Comparison of ENCODE assay signal across 8 mouse cellular contexts in the genomic region with DNA sequence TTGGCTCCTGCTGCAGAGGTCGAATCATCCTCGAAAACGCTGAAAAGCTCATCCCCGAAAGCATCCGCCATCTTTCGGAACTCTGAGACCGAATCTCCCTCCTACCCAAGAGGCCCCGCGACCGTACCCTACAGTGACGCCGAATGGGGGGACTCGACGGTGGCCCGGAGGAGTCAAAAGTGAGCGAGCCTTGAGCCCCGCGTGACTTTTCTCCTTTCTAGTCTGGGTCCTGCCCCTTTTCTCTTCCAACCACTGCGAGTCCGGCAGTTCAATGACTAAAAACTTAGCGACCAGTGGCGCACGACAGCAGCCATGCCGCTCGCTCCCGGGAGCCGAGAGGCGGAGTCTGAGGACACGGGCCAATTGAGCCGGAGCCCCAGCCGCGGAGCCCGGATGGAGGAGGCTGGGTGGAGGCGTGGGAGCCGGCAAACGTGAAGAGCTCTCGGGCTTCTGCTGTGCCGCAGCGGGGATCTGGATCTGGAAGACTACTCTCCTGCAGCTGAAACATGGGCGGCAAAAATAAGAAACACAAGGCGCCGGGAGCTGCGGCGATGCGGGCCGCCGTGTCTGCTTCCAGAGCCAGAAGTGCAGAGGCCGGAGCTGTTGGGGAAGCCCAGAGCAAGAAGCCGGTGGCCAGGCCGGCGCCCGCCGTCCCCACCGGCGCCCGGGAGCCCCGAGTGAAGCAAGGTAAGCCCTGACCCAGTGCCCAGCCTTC. TPM values are rescaled to one million over a fixed set of nuclear protein-coding genes. Genes with fewer than 3 reads are reported as not detected.
DNase-seq lines count a peak whose midpoint lies in the region; ATAC-seq lines count a peak whose summit lies in the region.

A gene (minus strand): TSS at position 112 of the 715 bp plus-strand sequence.
A gene (plus strand): TSS at position 168 of the 715 bp plus-strand sequence.

- H3K9ac ChIP-seq in hindbrain, embryonic 12.5 days: peak within 1 kb of the TSS; percentile 83

- peak within 1 kb of the TSS; percentile 75 for H3K4me2 ChIP-seq in hindbrain, embryonic 12.5 days (replicated peaks)

- peaks cover 9% of the 10 kb centered on the region for H3K36me3 ChIP-seq in hindbrain, embryonic 12.5 days

- DNase-seq in NIH3T3 (ENCODE audit: low read depth): peak; percentile 95
- peak; percentile 99 for DNase-seq in cerebellum, postnatal 10 days
- peak; percentile 99 to 100 for DNase-seq in frontal cortex, postnatal 10 days (ENCODE audit: low spot score in 2 of 2)
- peak; percentile 99 to 100 for DNase-seq in layer of hippocampus, postnatal 14 days (ENCODE audit: low spot score in 2 of 2)
- DNase-seq in lung, postnatal 14 days: peak; percentile 99
- DNase-seq in retina, adult 2 months (ENCODE audit: low read depth, low spot score): peak; percentile 93
- peak; percentile 96 to 98 for DNase-seq in thymus, postnatal 36 days

- peaks cover 19% of the 10 kb centered on the region for H3K4me1 ChIP-seq in hindbrain, embryonic 12.5 days

- H3K27me3 ChIP-seq in hindbrain, embryonic 12.5 days: no peaks in the 10 kb centered on the region

- ATAC-seq in hindbrain, embryonic 12.5 days (ENCODE audit: low FRiP score): peak; percentile 100

- under 1% methylated on average over 57 of the region's 57 CpGs for WGBS in hindbrain, embryonic 12.5 days

- peak within 1 kb of the TSS; percentile 82 for H3K27ac ChIP-seq in hindbrain, embryonic 12.5 days

- no peaks in the 10 kb centered on the region for H3K9me3 ChIP-seq in hindbrain, embryonic 12.5 days (replicated peaks)

- H3K4me3 ChIP-seq in hindbrain, embryonic 12.5 days: peak within 1 kb of the TSS; percentile 84

RNA-seq across cellular contexts. Expression of the first gene that starts in this region (rescaled TPM):
- 83.4 and 90.4 TPM in 2 replicates for polyA plus RNA-seq in hindbrain, embryonic 12.5 days (2016; fragmentation: Nextera tagmentation; extraction: Ambion mirVana)
- total RNA-seq in layer of hippocampus, postnatal 14 days (2021): 10 to 100 TPM; 40.2 to 42.4 TPM

RNA-seq across cellular contexts. Expression of the second gene that starts in this region (rescaled TPM):
- polyA plus RNA-seq in hindbrain, embryonic 12.5 days (2016; fragmentation: Nextera tagmentation; extraction: Ambion mirVana): 37.1 and 38.1 TPM in 2 replicates
- total RNA-seq in layer of hippocampus, postnatal 14 days (2021): 10 to 100 TPM; 23.0 to 23.9 TPM

Comparison
In these comparisons a context has a peak if more than half of its experiments do, and no peak if none do; other contexts are left out.
1. Peak in every context shown above with its lines: DNase-seq, ATAC-seq, H3K4me3 ChIP-seq and H3K27ac ChIP-seq.